Mouse (Mus musculus): ENCODE measurements around the gene Nudt16l1. TPM values are rescaled to one million over a fixed set of nuclear protein-coding genes. Genes with fewer than 3 reads are reported as not detected.
A peak's percentile ranks its signal among the peaks of the same experiment; 100 is the strongest.

Nudt16l1 gene
- polyA plus RNA-seq, 1 experiment from 2014 or later: 132 TPM

GRCm38 (mm10) chr16:4927967-4928366, 10.6 kb upstream of the Nudt16l1 start:
- no peak for DNase-seq (ENCODE audit: low spot score, missing footprints)
- Histone ChIP-seq H3K9me3 (ENCODE audit: control insufficient read depth, low read length) (no peaks in the 10 kb centered on the region), H3K27ac (ENCODE audit: low read depth, low read length) (no peak overlapping the region), H3K27me3 (ENCODE audit: control insufficient read depth, insufficient read depth, low read length) (no peaks in the 10 kb centered on the region), H3K36me3 (ENCODE audit: control insufficient read depth, insufficient read depth, low read length) (peaks cover 22% of the 10 kb centered on the region), H3K4me2 (no peak overlapping the region), H3K9ac (ENCODE audit: low read length) (no peak overlapping the region), H3K4me1 (ENCODE audit: control insufficient read depth, insufficient read depth, low read length) (no peaks in the 10 kb centered on the region), H3K4me3 (ENCODE audit: low read depth, low read length) (no peak overlapping the region)
- no peak for ATAC-seq (ENCODE audit: low FRiP score)
- WGBS: 95% methylated on average over 7 of the region's 7 CpGs

- 90% methylated on average over 2 of the region's 2 CpGs for WGBS
- Histone ChIP-seq H3K9me3 (ENCODE audit: control insufficient read depth, low read length) (no peaks in the 10 kb centered on the region), H3K36me3 (ENCODE audit: control insufficient read depth, insufficient read depth, low read length) (peaks cover 22% of the 10 kb centered on the region)
Observed at GRCm38 (mm10) chr16:4928474-4928873, 10.1 kb upstream of the Nudt16l1 start.

DNA sequence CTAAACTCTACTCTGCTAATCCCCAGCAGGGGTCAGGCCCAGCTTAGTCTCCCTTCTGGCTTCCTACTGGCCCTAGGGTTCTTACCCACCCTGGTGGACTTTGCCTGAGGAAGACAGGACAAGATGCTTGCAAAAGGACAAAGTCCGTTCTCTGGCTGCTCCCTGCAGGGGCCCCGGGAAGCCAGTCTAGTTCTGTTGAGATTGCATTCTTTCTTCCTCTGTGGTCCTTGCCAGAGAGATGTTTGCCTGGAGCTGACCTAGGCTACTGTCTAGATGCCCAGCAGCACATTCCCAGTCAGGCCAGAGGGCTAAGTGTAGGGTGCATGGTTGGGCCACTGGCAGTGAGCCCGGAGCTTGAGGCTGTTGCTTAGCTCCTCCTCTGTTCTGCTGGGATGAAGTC, 6.1 kb upstream of the Nudt16l1 start:
- 95% methylated on average over 3 of the region's 3 CpGs for WGBS
- no peak for ATAC-seq (ENCODE audit: low FRiP score)
- Histone ChIP-seq H3K27me3 (ENCODE audit: control insufficient read depth, insufficient read depth, low read length) (no peaks in the 10 kb centered on the region), H3K4me3 (ENCODE audit: low read depth, low read length) (no peak overlapping the region), H3K27ac (ENCODE audit: low read depth, low read length) (no peak overlapping the region), H3K36me3 (ENCODE audit: control insufficient read depth, insufficient read depth, low read length) (peaks cover 15% of the 10 kb centered on the region), H3K4me2 (no peak overlapping the region), H3K9ac (ENCODE audit: low read length) (no peak overlapping the region), H3K9me3 (ENCODE audit: control insufficient read depth, low read length) (no peaks in the 10 kb centered on the region), H3K4me1 (ENCODE audit: control insufficient read depth, insufficient read depth, low read length) (no peaks in the 10 kb centered on the region)
- no peak for DNase-seq (ENCODE audit: low spot score, missing footprints)

More at GRCm38 (mm10) chr16:4928474-4928873, 10.1 kb upstream of the Nudt16l1 start:
- no peaks in the 10 kb centered on the region for H3K27me3 ChIP-seq (ENCODE audit: control insufficient read depth, insufficient read depth, low read length)
- DNase-seq (ENCODE audit: low spot score, missing footprints) (no peak), ATAC-seq (ENCODE audit: low FRiP score) (no peak)
- H3K9ac ChIP-seq (ENCODE audit: low read length): no peak overlapping the region
- no peak overlapping the region for H3K27ac ChIP-seq (ENCODE audit: low read depth, low read length)
- H3K4me3 ChIP-seq (ENCODE audit: low read depth, low read length): no peak overlapping the region
- H3K4me1 ChIP-seq (ENCODE audit: control insufficient read depth, insufficient read depth, low read length): no peaks in the 10 kb centered on the region
- no peak overlapping the region for H3K4me2 ChIP-seq

- Histone ChIP-seq H3K36me3 (ENCODE audit: control insufficient read depth, insufficient read depth, low read length) (peaks cover 11% of the 10 kb centered on the region), H3K4me3 (ENCODE audit: low read depth, low read length) (no peak overlapping the region), H3K4me1 (ENCODE audit: control insufficient read depth, insufficient read depth, low read length) (peaks cover 7% of the 10 kb centered on the region), H3K27me3 (ENCODE audit: control insufficient read depth, insufficient read depth, low read length) (no peaks in the 10 kb centered on the region), H3K9ac (ENCODE audit: low read length) (no peak overlapping the region), H3K9me3 (ENCODE audit: control insufficient read depth, low read length) (no peaks in the 10 kb centered on the region), H3K4me2 (no peak overlapping the region), H3K27ac (ENCODE audit: low read depth, low read length) (no peak overlapping the region)
- ATAC-seq (ENCODE audit: low FRiP score): no peak
- 97% methylated on average over 31 of the region's 31 CpGs for WGBS
- DNase-seq (ENCODE audit: low spot score, missing footprints): no peak
Observed at GRCm38 (mm10) chr16:4935430-4935829, 3.1 kb upstream of the Nudt16l1 start.

- Histone ChIP-seq H3K36me3 (ENCODE audit: control insufficient read depth, insufficient read depth, low read length) (peaks cover 14% of the 10 kb centered on the region), H3K27me3 (ENCODE audit: control insufficient read depth, insufficient read depth, low read length) (no peaks in the 10 kb centered on the region), H3K27ac (ENCODE audit: low read depth, low read length) (no peak overlapping the region), H3K4me2 (no peak overlapping the region), H3K9me3 (ENCODE audit: control insufficient read depth, low read length) (no peaks in the 10 kb centered on the region), H3K9ac (ENCODE audit: low read length) (no peak overlapping the region), H3K4me3 (ENCODE audit: low read depth, low read length) (no peak overlapping the region), H3K4me1 (ENCODE audit: control insufficient read depth, insufficient read depth, low read length) (peaks cover 7% of the 10 kb centered on the region)
- DNase-seq (ENCODE audit: low spot score, missing footprints) (no peak), ATAC-seq (ENCODE audit: low FRiP score) (no peak)
- WGBS: 91% methylated on average over 10 of the region's 10 CpGs
Observed at GRCm38 (mm10) chr16:4935931-4936703, 2.4 kb upstream of the Nudt16l1 start.

- Histone ChIP-seq H3K27ac (ENCODE audit: low read depth, low read length) (no peak overlapping the region), H3K4me1 (ENCODE audit: control insufficient read depth, insufficient read depth, low read length) (peaks cover 7% of the 10 kb centered on the region), H3K4me2 (no peak overlapping the region), H3K27me3 (ENCODE audit: control insufficient read depth, insufficient read depth, low read length) (no peaks in the 10 kb centered on the region), H3K9ac (ENCODE audit: low read length) (no peak overlapping the region), H3K36me3 (ENCODE audit: control insufficient read depth, insufficient read depth, low read length) (peaks cover 6% of the 10 kb centered on the region; the same call in 1 of the 2 replicates), H3K4me3 (ENCODE audit: low read depth, low read length) (no peak overlapping the region), H3K9me3 (ENCODE audit: control insufficient read depth, low read length) (no peaks in the 10 kb centered on the region)
- DNase-seq (ENCODE audit: low spot score, missing footprints) (no peak), ATAC-seq (ENCODE audit: low FRiP score) (no peak)
- 94% methylated on average over 8 of the region's 8 CpGs for WGBS
Observed at GRCm38 (mm10) chr16:4937351-4938190, 990 bp upstream of the Nudt16l1 start.

- Histone ChIP-seq H3K27ac (ENCODE audit: low read depth, low read length) (peak overlapping the region; percentile 28; the same call in 1 of the 2 replicates), H3K4me3 (ENCODE audit: low read depth, low read length) (peak overlapping the region; percentile 84), H3K27me3 (ENCODE audit: control insufficient read depth, insufficient read depth, low read length) (no peaks in the 10 kb centered on the region), H3K9me3 (ENCODE audit: control insufficient read depth, low read length) (no peaks in the 10 kb centered on the region), H3K36me3 (ENCODE audit: control insufficient read depth, insufficient read depth, low read length) (peaks cover 5% of the 10 kb centered on the region; the same call in 1 of the 2 replicates), H3K4me2 (peak overlapping the region; percentile 98), H3K4me1 (ENCODE audit: control insufficient read depth, insufficient read depth, low read length) (peaks cover 7% of the 10 kb centered on the region), H3K9ac (ENCODE audit: low read length) (peak overlapping the region; percentile 83)
- ATAC-seq (ENCODE audit: low FRiP score): peak; percentile 96
- peak; percentile 99 for DNase-seq (ENCODE audit: low spot score, missing footprints)
- under 1% methylated on average over 28 of the region's 28 CpGs for WGBS
Observed at GRCm38 (mm10) chr16:4938989-4939388, 428 bp downstream of the Nudt16l1 start.

- H3K36me3 ChIP-seq (ENCODE audit: control insufficient read depth, insufficient read depth, low read length): peaks cover 5% of the 10 kb centered on the region; the same call in 1 of the 2 replicates
- WGBS: 4% methylated on average over 16 of the region's 16 CpGs
Observed at GRCm38 (mm10) chr16:4939412-4939811, 851 bp downstream of the Nudt16l1 start.

More at GRCm38 (mm10) chr16:4939412-4939811, 851 bp downstream of the Nudt16l1 start:
- Histone ChIP-seq H3K27ac (ENCODE audit: low read depth, low read length) (peak overlapping the region; percentile 28; the same call in 1 of the 2 replicates), H3K27me3 (ENCODE audit: control insufficient read depth, insufficient read depth, low read length) (no peaks in the 10 kb centered on the region), H3K4me1 (ENCODE audit: control insufficient read depth, insufficient read depth, low read length) (peaks cover 7% of the 10 kb centered on the region), H3K4me2 (peak overlapping the region; percentile 98), H3K4me3 (ENCODE audit: low read depth, low read length) (peak overlapping the region; percentile 84), H3K9ac (ENCODE audit: low read length) (peak overlapping the region; percentile 83), H3K9me3 (ENCODE audit: control insufficient read depth, low read length) (no peaks in the 10 kb centered on the region)
- peak; percentile 65 for ATAC-seq (ENCODE audit: low FRiP score)
- DNase-seq (ENCODE audit: low spot score, missing footprints): no peak
